Mouse (Mus musculus) G1E-ER4 (cell line): ENCODE data around the gene Gm4787. TPM values are rescaled to one million over a fixed set of nuclear protein-coding genes. Genes with fewer than 3 reads are reported as not detected.
"Not testable (repeated sequence)": the region's sequence is repeated elsewhere in the genome, so short reads cannot be mapped to it uniquely, and the experiment has no call there.

Experiments used
- GATA1 ChIP-seq: IDR thresholded peaks from one replicate; pipeline ENCODE4 v1.8.0; 2012; ENCODE audit warnings: low read length, inconsistent platforms
- polyA plus RNA-seq: library from polyadenylated mRNA; stranded (reverse); fragments of >175 nt; gene quantifications from 2 replicates; pipeline ENCODE4 v1.2.3, GENCODE M21; 2012

Gene Gm4787
- not detected in 2 replicates for polyA plus RNA-seq

DNA sequence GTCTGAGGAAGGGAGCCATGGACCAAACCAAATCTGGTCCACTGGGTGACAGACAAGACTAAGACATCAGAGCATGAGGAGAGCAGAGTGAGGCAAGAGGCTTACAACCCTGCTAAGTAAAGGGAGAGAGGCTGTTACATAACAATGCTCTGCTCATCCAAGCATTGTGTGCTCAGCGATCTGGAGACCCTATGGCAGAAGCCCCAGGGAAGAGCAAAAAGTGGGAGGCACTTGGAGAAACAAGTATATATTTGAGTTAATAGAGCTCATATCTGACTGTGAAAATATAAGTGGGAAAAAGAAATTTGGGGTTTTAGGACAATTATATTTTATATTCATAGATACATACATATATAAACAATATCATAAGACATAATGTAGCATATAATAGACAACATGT, at the start of gene Gm4787:
TSS of gene Gm4787 (minus strand) at position 101 of the 400 bp plus-strand sequence.
- TF ChIP-seq GATA1, result not testable (repeated sequence)

DNA sequence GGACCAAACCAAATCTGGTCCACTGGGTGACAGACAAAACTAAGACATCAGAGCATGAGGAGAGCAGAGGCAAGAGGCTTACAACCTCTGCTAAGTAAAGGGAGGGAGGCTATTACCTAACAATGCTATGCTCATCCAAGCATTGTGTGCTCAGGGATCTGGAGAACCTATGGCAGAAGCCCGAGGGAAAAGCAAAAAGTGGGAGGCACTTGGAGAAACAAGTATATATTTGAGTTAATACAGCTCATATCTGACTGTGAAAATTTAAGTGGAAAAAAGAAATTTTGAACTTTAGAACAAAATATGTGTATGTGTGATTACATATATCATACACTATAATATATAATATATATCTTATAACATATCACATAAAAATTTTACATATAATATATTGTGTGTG, 42.6 kb upstream of the Gm4787 start, which contains the start of gene Adam4:
TSS of gene Adam4 (minus strand) at position 101 of the 400 bp plus-strand sequence.
- TF ChIP-seq GATA1, result no peak

DNA sequence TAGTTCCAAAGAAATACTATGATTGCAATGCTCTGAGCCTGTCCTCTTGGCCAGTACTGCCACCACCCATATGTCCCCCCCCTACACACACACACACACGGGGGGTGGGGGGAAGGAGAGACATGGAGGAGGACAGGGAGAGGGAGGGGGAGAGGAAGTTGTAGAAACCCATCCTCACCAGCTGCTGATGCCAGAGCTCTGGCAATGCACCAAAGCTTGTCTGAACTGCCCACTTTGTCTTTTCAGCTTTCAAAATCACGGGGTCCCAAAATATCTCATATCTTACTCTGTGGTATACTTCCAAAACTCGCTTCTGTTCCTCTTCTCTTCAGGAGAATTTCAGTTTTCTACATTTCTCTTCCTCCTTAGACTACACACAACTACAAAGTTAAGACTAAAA, 33.9 kb upstream of the Gm4787 start:
- TF ChIP-seq GATA1, result no peak

DNA sequence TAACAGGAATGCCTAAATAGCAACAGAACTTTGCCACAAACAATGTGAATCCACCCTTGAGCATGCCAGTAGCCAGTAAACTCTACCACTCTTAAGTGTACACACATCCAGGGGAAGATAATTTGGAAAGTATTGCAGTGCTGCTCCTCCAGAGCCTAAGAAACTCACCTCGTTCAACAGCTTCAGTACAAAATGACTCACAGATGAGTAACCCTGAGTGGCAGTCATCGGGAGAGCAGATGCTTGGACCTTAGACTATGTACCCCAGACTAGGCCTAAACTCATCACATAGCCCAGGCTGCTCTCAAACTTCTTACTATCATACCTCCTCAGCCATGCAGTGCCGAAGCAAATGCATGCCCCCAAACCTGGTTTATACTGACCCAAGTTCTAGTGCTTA, 29.7 kb upstream of the Gm4787 start:
- TF ChIP-seq GATA1, result no peak

DNA sequence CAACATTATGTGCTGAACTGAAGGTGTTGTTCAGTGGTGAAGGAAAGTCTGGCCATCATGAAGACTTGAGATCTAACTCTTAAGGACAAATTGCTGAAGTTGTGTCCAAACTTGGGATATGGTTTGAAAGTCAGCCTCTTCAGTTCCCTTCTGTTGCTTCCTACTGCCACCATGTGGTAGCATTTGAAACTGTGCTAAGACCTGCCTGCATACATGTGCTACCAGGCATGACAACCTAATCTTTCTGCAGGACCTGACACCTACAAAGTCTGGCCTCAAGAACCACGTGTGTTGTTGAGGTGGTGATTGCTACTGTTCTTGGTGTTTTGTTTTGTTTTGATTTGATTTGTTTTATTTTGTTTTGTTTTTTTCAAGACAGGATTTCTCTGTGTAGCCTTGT, 22.9 kb upstream of the Gm4787 start:
- no peak for TF ChIP-seq GATA1

DNA sequence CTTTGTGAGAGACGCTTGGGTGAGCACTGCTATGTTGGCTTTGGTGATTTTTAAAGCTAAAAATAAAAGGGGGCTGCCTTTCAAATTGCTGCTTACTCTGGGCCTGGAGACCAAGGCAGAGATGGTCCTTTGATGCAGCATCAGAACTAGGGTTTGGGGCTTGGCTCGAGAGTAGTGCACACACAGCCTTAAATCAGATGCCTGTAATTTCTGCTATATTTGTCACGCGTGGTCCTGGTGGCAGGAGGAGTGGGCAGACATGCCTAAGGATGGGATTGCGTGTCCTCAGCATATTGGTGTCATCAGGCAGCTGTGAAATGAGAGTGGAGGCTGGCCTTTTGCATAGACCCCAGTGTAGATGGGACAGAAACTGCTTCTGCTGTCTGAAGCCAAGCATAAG, 45.4 kb downstream of the Gm4787 start:
- no peak for TF ChIP-seq GATA1

DNA sequence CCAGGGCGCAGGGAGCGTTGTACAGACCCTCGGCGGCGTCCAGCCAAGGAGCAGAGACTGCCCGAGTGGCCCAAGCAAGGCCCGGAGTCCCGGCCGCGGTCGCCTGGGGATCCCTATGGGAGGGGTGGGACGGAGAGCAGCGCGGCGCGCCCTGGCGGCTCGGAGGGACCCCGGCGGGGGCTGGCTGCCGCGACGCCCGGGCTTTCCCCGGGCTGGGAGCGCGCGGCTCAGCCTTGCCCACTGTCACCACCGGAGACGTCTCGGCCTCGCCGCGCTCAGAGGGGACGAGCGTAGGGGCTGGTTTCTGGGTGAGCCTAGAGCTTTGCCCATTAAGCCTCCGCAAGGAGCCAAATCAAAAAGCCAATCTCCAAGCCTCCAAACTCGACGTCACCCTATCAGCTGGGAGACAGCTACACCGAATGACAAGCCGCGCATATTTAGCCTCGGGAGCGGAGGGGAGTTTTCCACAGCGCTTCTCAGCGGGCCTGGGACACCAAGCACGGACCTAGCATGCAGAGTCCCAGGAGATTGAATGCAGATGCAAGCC, 46.3 kb downstream of the Gm4787 start, which contains the start of gene Slc8a3:
TSS of gene Slc8a3 (minus strand) at position 306 of the 547 bp plus-strand sequence.
- TF ChIP-seq GATA1, result no peak

DNA sequence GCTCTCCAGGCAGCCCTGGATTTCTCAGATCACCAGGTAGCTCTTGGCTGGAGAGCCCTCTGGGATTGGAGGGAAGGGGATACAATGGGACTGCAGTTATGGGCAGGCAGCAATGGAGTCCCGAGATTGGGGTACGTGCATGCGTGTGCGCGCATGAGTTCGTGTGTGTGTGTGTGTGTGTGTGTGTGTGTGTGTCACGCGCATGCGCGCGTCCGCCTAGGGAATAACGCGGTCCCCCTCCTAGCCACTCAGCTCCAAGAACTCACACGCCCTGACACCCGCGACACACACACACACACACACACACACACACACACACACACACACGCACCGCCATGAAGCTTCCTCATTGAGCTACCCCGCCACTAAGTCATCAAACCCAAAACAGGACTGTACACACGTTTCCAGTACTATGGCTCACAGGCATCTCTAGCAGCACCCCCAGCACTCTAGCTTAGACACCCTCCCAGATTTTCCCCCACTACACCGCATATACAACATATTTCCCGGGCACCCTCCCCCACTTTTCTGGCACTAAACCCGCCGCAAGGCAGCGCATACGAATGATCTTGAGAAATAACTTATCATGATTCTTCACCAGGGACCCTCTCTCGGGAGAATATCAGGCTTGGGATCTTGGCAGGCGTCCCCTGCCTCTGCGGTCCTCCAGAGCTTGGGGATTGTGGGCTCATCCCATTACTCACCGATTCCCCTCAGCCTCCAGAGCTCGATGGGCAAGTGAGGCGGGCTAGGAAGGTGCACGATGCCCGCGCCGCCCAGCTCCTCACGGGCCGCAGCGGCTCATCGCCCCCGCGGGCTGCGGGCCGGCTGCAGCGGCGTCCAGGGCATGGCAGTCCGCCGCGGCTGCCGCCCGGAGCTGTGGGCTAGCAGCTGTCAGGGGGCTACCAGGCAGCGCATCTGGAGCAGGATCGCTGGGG, 47.1 kb downstream of the Gm4787 start:
- no peak for TF ChIP-seq GATA1

DNA sequence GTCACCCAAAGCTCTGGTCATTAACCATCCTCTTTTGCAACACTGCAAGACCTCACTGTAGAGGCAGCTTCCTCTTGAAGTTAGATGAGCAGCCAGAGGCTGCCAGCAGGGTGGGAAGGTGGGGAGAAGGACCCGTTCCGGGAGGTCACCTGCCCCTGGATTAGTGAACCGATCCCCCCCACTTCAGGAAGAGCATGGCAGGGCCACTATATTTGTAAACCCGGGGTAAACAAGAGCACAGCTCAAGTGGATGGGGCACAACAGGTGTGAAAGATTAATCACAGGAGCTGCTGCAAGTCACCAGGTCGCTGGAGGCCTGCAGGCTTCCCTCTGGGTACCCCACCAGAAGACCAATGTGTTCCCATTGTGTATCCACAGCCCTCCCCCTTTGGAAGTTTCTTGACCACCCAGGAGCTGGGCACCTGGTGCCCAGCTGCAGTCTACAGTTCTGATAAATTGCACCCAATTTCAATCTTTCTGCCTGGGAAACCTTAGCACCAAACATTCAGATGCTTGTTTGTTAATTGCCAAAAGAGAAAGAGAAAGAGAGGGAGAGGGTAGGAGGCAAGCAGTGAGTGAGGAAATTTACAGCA, 48.1 kb downstream of the Gm4787 start:
- no peak for TF ChIP-seq GATA1

Other genes with a start within 250 kb of the Gm4787 start
- not detected in 2 replicates for gene Slc8a3, start 46.3 kb downstream of the Gm4787 start, polyA plus RNA-seq
- gene Adam4, start 42.5 kb upstream of the Gm4787 start, polyA plus RNA-seq, result not detected in 2 replicates
- 6.2 and 69.5 TPM in 2 replicates for gene Cox16, start 105.7 kb upstream of the Gm4787 start, polyA plus RNA-seq
- gene Gm20498, start 153.4 kb upstream of the Gm4787 start, polyA plus RNA-seq, result 28.7 and 68.7 TPM in 2 replicates
- gene Synj2bp, start 153.4 kb upstream of the Gm4787 start, polyA plus RNA-seq, result 2.0 and 2.4 TPM in 2 replicates
- not detected in 2 replicates for gene Adam21, start 189.0 kb upstream of the Gm4787 start, polyA plus RNA-seq
- 1.0 and 2.4 TPM in 2 replicates for gene Med6, start 215.5 kb upstream of the Gm4787 start, polyA plus RNA-seq